Mouse (Mus musculus) forebrain, postnatal 0 days (tissue): Measurements from ENCODE around the gene Ints3. TPM values are rescaled to one million over a fixed set of nuclear protein-coding genes. Genes with fewer than 3 reads are reported as not detected.

Source experiments
- ATAC-seq: fragments of 200-750 bp; cut with Nextera tagmentation; 2 replicates; pipeline ENCODE4 v1.8.0; 2017; ENCODE audit warnings: mild to moderate bottlenecking, moderate library complexity
- DNase-seq: peaks from one replicate; pipeline ENCODE4 v3.0.0-alpha.2; 2015
- H3K27ac ChIP-seq: fragments of 300-500 bp; sonication (generic); 2 replicates; pipeline ENCODE4 v1.5.1; 2014; ENCODE audit warnings: low read depth, mild to moderate bottlenecking, antibody characterized with exemption, low read length, moderate library complexity, mixed read lengths
- H3K27me3 ChIP-seq: fragments of 300-500 bp; sonication (generic); 2 replicates; pipeline ENCODE4 v1.6.1; 2014; ENCODE audit warnings: mild to moderate bottlenecking, low read length, mixed read lengths; ENCODE audit not compliant: insufficient read depth
- H3K36me3 ChIP-seq: fragments of 300-500 bp; sonication (generic); 2 replicates; pipeline ENCODE4 v1.6.1; 2014; ENCODE audit warnings: mild to moderate bottlenecking, moderate library complexity; ENCODE audit not compliant: insufficient read depth
- H3K4me1 ChIP-seq: fragments of 300-500 bp; sonication (generic); 2 replicates; pipeline ENCODE4 v1.6.1; 2014; ENCODE audit warnings: antibody characterized with exemption; ENCODE audit not compliant: insufficient read depth
- H3K4me2 ChIP-seq: fragments of 300-500 bp; sonication (generic); 2 replicates; pipeline ENCODE4 v1.6.1; 2014; ENCODE audit warnings: low read depth, mild to moderate bottlenecking, moderate library complexity
- H3K4me3 ChIP-seq: fragments of 300-500 bp; sonication (generic); 2 replicates; pipeline ENCODE4 v1.5.1; 2014; ENCODE audit warnings: low read depth, low read length, mixed read lengths
- H3K9ac ChIP-seq: fragments of 300-500 bp; sonication (generic); 2 replicates; pipeline ENCODE4 v1.6.1; 2014; ENCODE audit warnings: mild to moderate bottlenecking
- H3K9me3 ChIP-seq: fragments of 300-500 bp; sonication (generic); 2 replicates; pipeline ENCODE4 v1.6.1; 2016; ENCODE audit warnings: low read length
- CTCF ChIP-seq: sonication (generic); IDR thresholded peaks from 2 replicates; pipeline ENCODE4 v1.5.1; 2016; ENCODE audit warnings: antibody characterized with exemption, control low read depth, low read depth
- WGBS: fragments of 180-500 bp; shearing (Covaris S2); extraction: QIAGEN DNeasy Blood & Tissue Kit; methylation state at CpG from one replicate; pipeline ENCODE4 v1.1.7; 2014; 5-methylcytosine and 5-hydroxymethylcytosine counted together
- polyA plus RNA-seq: library from polyadenylated mRNA; unstranded; fragments of >200 nt; fragmentation: Nextera tagmentation; extraction: Ambion mirVana; gene quantifications from 2 replicates; pipeline ENCODE4 v1.2.1, GENCODE M21; 2015
- total RNA-seq: library from RNA; depleted of rRNA; stranded (reverse); fragments of >200 nt; gene quantifications from 2 replicates; pipeline ENCODE4 v1.2.3, GENCODE M21; 2014; rRNA removed

Gene Ints3
- total RNA-seq (49.7 and 51.5 TPM in 2 replicates), polyA plus RNA-seq (16.0 and 20.6 TPM in 2 replicates)

DNA sequence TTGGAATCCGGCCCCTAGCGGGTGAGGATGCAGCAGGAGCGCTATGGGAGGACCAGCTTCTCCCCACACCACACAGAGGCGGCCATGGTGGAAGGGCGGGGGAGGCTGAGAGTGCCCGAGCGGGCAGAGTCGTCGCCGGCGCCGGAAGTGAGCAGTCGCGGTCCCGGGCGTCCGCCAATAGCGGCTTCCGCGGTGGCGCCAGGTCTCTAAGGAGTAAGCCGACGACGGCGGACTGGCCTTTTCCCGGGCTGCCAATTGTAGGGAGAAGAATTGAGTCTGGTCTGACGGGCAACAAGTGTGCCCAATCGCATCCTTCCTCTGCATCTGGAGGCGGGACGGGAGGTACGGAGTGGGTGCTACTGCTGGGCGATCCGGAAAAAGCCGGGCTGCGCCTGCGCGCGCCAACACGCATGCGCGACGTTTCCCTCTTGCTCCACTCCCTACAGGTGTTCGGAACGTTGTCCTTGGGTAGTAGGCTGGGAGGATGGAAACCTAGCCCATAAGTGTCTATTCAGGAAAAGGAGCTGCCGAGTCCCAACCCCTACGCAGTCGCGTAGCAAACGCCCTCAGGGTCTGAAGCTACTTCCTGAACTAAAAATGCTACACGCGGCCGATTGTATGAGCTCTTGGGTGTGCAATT, at the start of gene Ints3:
TSS of gene Ints3 (minus strand) at position 242 of the 640 bp plus-strand sequence.
- H3K4me1 ChIP-seq, result peaks cover 10% of the 10 kb centered on the region; the same call in 1 of the 2 replicates
- WGBS, result 2% methylated on average over 52 of the region's 52 CpGs
- peak within 1 kb of the TSS; percentile 76 for H3K4me3 ChIP-seq
- H3K27me3 ChIP-seq, result no peaks in the 10 kb centered on the region
- peak; percentile 99 for ATAC-seq
- no peaks in the 10 kb centered on the region for H3K9me3 ChIP-seq
- H3K36me3 ChIP-seq, result peaks cover 4% of the 10 kb centered on the region; the same call in 1 of the 2 replicates
- peak; percentile 99 for DNase-seq
- TF ChIP-seq CTCF, result peak; percentile 20; the same call in 1 of the 2 replicates
- peak within 1 kb of the TSS; percentile 96 for H3K27ac ChIP-seq
- peak within 1 kb of the TSS; percentile 96 for H3K9ac ChIP-seq
- H3K4me2 ChIP-seq, result peak within 1 kb of the TSS; percentile 98

DNA sequence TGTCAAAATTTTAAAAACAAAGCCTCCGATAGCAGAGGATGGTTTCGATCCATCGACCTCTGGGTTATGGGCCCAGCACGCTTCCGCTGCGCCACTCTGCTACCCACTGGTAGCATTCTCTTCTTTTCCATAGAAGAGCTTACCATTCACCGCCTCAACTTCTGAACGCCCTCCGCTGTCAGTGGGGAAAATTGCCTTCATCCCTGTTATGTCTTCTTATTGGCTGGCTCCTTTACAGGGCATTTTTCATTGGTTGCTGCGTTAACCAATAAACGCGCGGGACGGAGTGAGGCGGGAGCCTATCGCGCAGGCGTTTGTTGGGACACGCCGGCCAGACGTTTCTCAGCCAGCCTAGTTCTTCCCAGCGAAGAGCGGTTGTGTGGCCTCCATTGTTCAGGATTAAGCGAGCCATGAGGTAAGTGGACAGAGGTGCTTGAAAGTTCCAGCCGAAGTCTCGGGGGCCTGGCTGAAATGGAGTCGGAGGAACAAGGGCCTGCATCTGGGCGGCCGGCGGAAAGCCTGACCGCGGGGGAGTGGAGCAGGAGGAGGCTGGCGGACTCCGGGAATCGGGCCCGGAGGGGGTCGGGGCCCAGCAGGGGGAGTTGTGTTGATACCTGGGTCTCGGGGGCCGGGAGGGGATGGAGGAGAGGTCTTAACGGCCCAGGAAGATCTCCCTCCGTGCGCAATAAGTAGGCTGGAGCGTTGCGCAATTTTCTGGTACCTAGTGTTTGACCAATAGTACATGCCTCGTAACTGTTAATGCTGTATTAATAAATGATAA, 42.6 kb upstream of the Ints3 start, which contains the start of gene Ilf2:
TSS of gene Ilf2 (plus strand) at position 296 of the 781 bp plus-strand sequence.
- Histone ChIP-seq H3K4me2 (peak within 1 kb of the TSS; percentile 64), H3K9ac (peak within 1 kb of the TSS; percentile 81), H3K27ac (peak within 1 kb of the TSS; percentile 92), H3K4me1 (no peaks in the 10 kb centered on the region), H3K27me3 (no peaks in the 10 kb centered on the region), H3K9me3 (no peaks in the 10 kb centered on the region), H3K4me3 (peak within 1 kb of the TSS; percentile 64), H3K36me3 (peaks cover 18% of the 10 kb centered on the region)
- ATAC-seq (peak; percentile 99), DNase-seq (peak; percentile 99)
- TF ChIP-seq CTCF, result peak; percentile 82
- WGBS, result under 1% methylated on average over 45 of the region's 45 CpGs

DNA sequence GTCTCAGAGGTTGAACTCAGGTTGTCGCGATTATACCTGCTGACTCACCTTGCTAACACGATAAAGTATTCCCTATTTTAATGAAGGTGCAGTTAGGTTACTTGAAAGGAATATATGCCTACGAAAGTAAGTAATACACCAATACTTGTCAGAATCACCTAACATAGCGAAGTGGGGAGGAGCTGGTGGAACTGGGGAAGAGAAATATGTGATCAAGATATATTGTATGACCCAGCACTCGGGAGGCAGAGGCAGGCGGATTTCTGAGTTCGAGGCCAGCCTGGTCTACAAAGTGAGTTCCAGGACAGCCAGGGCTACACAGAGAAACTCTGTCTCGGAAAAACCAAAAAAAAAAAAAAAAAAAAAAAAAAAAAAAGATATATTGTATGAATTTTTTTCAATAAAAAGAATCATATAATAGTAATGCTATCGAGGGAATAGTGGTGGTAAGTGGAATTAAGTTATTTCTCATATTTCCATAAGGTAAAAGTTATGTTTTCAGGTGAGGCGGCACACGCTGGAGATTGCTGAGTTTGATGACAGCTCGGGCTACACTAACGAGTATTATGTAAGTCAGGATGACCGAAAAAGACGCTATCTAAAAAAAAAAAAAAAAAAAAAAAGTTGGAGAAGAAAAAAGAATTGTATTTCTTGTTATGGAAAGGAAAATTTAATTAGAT, 41.9 kb upstream of the Ints3 start:
- peak; percentile 19 for ATAC-seq
- Histone ChIP-seq H3K4me2 (peak overlapping the region; percentile 27; the same call in 1 of the 2 replicates), H3K36me3 (peaks cover 10% of the 10 kb centered on the region), H3K9ac (no peak overlapping the region), H3K27ac (no peak overlapping the region), H3K4me1 (no peaks in the 10 kb centered on the region), H3K4me3 (peak overlapping the region; percentile 64), H3K27me3 (no peaks in the 10 kb centered on the region), H3K9me3 (no peaks in the 10 kb centered on the region)
- no peak for DNase-seq
- WGBS, result 39% methylated on average over 15 of the region's 16 CpGs
- TF ChIP-seq CTCF, result no peak

DNA sequence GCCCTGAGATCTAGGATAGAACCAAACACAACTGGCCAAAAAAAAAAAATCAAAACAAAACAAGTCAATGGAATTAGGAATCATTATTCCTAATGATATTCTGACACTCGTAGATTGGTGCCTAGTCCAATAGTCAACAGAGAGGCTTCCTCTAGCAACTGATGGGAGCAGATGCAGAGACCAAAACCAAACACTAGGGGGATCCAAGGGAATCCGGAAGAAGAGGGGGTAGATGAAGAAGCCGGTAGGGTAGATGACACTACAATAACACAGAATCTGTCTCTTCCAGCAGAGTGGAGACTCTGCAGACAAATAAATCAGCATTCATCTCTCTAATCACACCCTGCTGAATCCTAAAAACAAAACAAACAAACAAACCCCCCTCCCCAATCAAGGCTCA, 38.8 kb upstream of the Ints3 start:
- DNase-seq (no peak), ATAC-seq (no peak)
- Histone ChIP-seq H3K4me1 (no peaks in the 10 kb centered on the region), H3K4me3 (no peak overlapping the region), H3K9ac (no peak overlapping the region), H3K27ac (no peak overlapping the region), H3K9me3 (no peaks in the 10 kb centered on the region), H3K36me3 (no peaks in the 10 kb centered on the region), H3K4me2 (no peak overlapping the region), H3K27me3 (no peaks in the 10 kb centered on the region)
- 26% methylated on average over 3 of the region's 3 CpGs for WGBS
- peak; percentile 48 for TF ChIP-seq CTCF

DNA sequence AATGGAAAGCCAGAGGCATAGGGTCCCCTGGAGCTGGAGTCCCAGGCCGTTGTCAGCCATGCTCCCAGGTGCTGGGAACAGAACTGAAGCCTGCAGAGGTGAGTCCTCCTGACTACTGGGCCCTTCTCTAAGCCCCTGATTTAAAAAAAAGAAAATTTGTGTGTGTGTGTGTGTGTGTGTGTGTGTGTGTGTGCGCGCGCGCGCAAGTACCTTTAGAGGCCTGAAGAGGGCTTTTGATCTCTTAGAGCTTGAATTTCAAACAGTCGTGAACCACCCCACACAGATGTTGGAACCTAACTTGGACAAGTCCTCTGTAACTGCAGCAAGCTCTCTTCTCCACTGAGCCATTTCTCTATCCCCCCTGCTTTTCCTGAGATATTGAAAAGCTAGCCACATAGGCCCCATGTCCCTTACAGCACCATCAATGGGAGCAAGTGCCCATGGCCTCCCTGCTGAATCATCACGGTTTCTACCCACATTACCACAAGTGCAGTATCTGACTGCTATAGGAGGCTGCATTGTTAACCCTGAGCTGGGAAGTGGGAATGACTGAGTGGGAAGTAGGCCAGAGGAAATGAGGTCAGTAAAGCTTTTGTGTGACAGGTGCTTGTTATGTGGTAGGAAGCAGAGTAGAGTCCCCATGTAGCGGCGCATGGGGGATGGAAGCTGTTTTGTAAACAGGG, 34.3 kb upstream of the Ints3 start:
- Histone ChIP-seq H3K4me3 (no peak overlapping the region), H3K36me3 (no peaks in the 10 kb centered on the region)
- no peak for ATAC-seq

DNA sequence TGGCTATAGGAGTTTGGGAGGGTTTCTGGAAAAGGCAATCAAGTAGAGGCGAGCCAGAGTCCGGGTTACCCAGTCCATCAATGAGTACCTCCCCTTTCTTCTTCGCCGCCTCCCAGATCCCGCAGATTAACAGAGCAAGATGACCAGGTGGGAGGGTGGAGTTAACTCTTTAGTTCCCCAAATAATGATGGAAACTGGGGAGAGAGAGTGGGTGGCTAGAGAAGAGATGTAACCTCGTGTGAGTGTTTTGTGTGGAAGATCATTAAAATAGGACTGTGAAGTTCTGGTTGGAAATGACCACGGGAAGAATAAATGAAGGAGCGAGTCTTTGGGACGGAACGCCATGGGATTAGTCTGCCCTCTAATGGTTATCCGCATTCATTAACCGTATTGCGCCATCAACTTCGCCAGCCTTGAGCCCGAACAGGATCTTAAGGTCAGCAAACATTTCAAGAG, 32.9 kb upstream of the Ints3 start:
- ATAC-seq, result peak; percentile 58; the same call in 1 of the 2 replicates
- Histone ChIP-seq H3K4me3 (peak overlapping the region; percentile 48), H3K4me2 (peak overlapping the region; percentile 97), H3K36me3 (no peaks in the 10 kb centered on the region), H3K4me1 (no peaks in the 10 kb centered on the region), H3K9me3 (no peaks in the 10 kb centered on the region), H3K27me3 (peaks cover 28% of the 10 kb centered on the region), H3K27ac (no peak overlapping the region), H3K9ac (peak overlapping the region; percentile 48)
- DNase-seq, result peak; percentile 77
- TF ChIP-seq CTCF, result peak; percentile 83
- 0% methylated on average over 15 of the region's 15 CpGs for WGBS

More for the DNA sequence above, 34.3 kb upstream of the Ints3 start:
- WGBS, result 92% methylated on average over 10 of the region's 10 CpGs
- Histone ChIP-seq H3K4me1 (no peaks in the 10 kb centered on the region), H3K9me3 (no peaks in the 10 kb centered on the region), H3K27me3 (peaks cover 28% of the 10 kb centered on the region), H3K27ac (no peak overlapping the region), H3K4me2 (no peak overlapping the region), H3K9ac (no peak overlapping the region)
- no peak for DNase-seq
- TF ChIP-seq CTCF, result no peak
